Mouse (Mus musculus) cortical plate, adult 2 months (tissue): Measurements from ENCODE around the gene Gpank1.

ENCODE experiments used
- CTCF ChIP-seq: fragments of 200-500 bp; IDR thresholded peaks from 2 replicates; pipeline ENCODE4 v1.5.1; 2011; ENCODE audit warnings: mild to moderate bottlenecking, control low read depth, low read length; ENCODE audit not compliant: insufficient read depth; ENCODE audit errors: extremely low read depth
- POLR2A ChIP-seq: fragments of 200-500 bp; IDR thresholded peaks from 2 replicates; pipeline ENCODE4 v1.6.1; 2011; ENCODE audit warnings: mild to moderate bottlenecking, low read length, control low read depth; ENCODE audit not compliant: insufficient read depth; ENCODE audit errors: extremely low read depth

GRCm38 (mm10) chr17:35155451-35155850 is 34.2 kb downstream of the Gpank1 start:
- TF ChIP-seq CTCF = no peak
- no peak for TF ChIP-seq POLR2A
